Mouse (Mus musculus): ENCODE results near the gene Tnfsf18. TPM values are rescaled to one million over a fixed set of nuclear protein-coding genes. Genes with fewer than 3 reads are reported as not detected.

The Tnfsf18 gene
- polyA plus RNA-seq, 1 experiment from 2014 or later, result 0.11 TPM

DNA sequence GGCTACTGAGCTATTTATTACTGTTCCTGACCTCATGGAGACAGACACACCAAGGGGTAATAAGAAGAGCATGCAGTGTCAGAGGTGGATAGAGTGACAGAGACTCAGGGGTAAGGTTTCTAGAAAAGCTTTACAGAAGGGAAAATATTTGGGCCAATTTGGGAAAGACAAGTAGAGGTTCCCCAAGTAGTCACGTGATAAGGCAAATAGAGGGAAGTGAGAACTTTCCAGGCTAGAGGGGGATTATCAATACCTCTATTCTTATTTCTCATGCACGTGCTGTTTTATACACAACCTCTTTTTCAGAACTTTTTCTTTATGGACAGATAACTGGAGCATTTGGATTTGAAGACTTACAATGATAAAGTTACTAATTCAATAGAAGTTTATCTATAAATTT, 57.6 kb downstream of the Tnfsf18 start:
- no peak overlapping the region for H3K27ac ChIP-seq (ENCODE audit: low read length)
- H3K4me3 ChIP-seq (ENCODE audit: low read depth, low read length), result no peak overlapping the region
- H3K4me1 ChIP-seq (ENCODE audit: insufficient read depth, low read depth, low read length), result no peaks in the 10 kb centered on the region
- H3K9me3 ChIP-seq (ENCODE audit: low read length), result no peaks in the 10 kb centered on the region
- TF ChIP-seq CTCF (IDR thresholded peaks at IDR 0.05) (no peak), EP300 (IDR thresholded peaks at IDR 0.05) (no peak)
- no peak for DNase-seq (ENCODE audit: low spot score)
- H3K27me3 ChIP-seq (replicated peaks; ENCODE audit: insufficient read depth, low read length), result no peaks in the 10 kb centered on the region
- no peaks in the 10 kb centered on the region for H3K36me3 ChIP-seq (ENCODE audit: insufficient read depth, low read length)
- WGBS, result 69% methylated on average over 2 of the region's 2 CpGs
- H3K9ac ChIP-seq (replicated peaks; ENCODE audit: low read depth), result no peak overlapping the region
- H3K4me2 ChIP-seq (replicated peaks; ENCODE audit: low read depth, low read length), result no peak overlapping the region
- ATAC-seq, result no peak

Other genes with a start within 250 kb of the Tnfsf18 start
- 1,194 and 1,245 TPM in 2 replicates for gene Prdx6, start 243.4 kb upstream of the Tnfsf18 start, polyA plus RNA-seq (2015; fragmentation: Nextera tagmentation; extraction: Ambion mirVana)
- not detected in 2 replicates for gene Tnfsf4, start 99.2 kb upstream of the Tnfsf18 start, polyA plus RNA-seq (2015; fragmentation: Nextera tagmentation; extraction: Ambion mirVana)